Mouse (Mus musculus) heart, adult 8-10 months (tissue): ENCODE results near the gene Hsf4. TPM values are rescaled to one million over a fixed set of nuclear protein-coding genes. Genes with fewer than 3 reads are reported as not detected.
"Not testable (repeated sequence)": the region's sequence is repeated elsewhere in the genome, so short reads cannot be mapped to it uniquely, and the experiment has no call there.

Experiments used
- DNase-seq: peaks from one replicate; pipeline ENCODE4 v3.0.0; 2022; ENCODE audit warnings: low spot score
- total RNA-seq, 4 experiments: library from RNA; stranded (reverse); gene quantifications; 2 replicates each; pipeline ENCODE4 v1.2.4; 2022

The Hsf4 gene
- total RNA-seq, 4 experiments from 2014 or later = 3.3 to 5.0 (median 4.5) TPM

DNA sequence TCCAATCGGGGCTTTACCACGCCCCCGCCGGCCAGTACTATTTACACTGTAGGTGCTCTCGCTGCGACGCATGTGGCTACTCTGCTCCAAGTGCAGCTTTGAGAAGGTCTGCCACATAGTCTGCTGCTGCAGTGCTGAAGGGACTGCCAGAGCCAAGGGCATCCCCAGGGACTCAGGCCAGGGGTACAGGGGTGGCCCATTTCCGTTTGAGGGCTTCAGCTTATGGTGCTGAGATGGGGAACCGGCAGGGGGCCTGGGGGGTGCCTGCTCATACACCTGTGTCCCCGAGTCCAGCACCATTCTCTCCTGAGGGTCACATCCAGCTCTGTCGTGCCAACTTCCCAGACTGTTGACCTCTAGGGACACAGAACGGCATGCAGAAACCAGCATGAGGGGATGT, 15.9 kb downstream of the Hsf4 start:
- DNase-seq = no peak

DNA sequence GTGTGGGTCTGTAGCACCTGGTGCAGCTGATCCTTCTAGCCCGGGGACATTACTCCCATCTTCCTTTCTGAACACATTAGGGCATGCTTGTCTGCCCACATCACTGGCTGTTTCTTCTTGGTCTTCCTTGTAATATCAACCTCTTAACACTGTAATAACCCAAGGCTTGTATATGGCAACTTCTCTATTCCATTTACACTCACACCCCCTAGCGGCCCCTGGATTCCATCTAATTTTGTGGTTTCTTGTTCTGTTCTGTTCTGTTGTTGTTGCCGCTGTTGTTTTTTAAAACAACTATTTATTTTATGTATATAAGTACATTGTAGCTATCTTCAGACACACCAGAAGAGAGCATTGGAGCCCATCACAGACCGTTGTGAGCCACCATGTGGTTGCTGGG, 17.3 kb downstream of the Hsf4 start:
- no peak for DNase-seq

DNA sequence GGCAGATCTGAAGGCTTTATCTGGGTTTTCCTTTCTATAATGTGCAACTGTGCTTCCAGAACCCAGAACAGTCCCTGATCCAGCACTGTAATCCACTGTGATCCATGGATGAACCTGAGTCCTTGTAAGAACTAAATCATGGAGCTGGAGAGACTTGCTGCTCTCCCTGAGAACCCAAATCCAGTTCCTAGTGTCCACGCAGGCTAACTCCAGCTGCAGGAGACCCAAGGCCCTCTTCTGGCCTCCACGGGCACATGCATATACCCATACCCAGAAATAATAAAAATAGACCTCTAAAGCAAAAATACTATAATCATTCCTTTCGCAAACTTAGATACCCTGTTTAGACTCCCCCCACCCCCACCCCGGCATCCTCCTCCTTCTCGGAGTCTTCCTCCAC, 18.6 kb downstream of the Hsf4 start:
- no peak for DNase-seq

DNA sequence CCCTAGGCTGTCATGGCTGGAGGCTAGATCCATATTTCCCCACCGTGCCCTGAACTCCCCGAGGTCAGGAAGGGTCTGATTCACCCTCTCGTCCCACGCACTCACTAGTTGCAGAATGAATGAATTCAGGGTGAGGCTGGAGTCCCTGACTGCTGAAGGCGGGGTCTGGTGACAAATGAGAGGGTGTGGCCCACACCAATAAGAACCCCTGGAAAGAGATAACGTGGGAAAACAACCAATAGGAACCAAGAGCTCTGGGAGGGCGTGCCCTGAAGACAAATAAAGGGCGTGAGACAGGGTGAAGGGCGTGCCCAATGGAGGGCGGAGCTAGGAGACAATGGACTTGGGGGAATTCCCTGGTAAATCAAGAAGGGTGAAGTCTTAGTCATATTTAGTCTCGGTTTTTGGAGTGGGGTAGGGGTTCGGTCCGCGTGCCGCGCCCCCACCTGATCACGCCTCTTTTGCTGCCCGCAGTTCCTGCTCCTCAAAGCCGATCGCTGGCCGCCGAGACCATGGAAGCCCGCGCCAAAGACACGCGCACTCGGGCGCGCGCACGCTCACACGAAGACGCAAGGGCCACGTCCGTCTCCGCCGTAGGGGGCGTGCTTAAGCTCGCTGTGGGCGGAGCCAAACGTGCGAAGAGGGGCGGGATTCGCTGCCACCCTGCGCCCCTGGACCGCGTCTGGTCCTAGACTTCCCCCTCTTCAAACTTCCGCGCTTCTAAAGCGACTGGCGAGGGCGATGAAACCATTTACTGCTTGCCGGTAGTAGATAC, 19.5 kb downstream of the Hsf4 start:
- peak; percentile 89 for DNase-seq

DNA sequence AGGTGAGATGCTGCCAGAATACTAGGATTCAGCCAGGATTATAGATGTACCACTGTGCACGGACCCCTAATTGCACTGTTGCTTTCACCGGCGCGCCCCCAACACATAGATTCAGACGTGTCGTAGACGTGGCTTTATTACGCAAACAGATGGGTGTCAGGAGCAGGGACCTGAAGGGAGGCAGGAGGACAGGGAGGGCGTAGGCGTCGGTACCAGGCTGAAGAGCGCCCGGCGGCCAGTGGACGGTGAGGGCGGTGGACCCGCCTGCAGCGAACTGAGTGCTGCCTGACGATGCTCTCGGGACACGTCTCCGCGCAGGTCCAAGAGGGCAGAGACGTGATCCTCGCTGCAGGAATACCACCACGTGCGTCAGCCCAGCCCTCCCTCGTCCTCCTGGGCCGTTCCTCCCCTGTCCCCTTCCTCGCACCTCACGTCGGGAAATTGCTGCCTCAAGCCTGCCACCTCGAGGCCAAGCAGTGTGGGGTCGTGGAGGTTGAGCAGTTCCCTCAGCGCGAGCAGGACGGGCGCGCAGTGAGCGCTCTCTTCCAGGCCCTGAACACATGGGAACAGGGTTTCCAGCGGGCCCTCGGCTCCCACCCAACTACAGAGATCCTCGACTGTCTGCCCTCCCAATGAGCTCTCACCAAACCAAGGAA, 20.3 kb downstream of the Hsf4 start, which contains the start of gene 4931428F04Rik:
Gene 4931428F04Rik (minus strand): TSS at position 60 of the 656 bp plus-strand sequence.
- no peak for DNase-seq

DNA sequence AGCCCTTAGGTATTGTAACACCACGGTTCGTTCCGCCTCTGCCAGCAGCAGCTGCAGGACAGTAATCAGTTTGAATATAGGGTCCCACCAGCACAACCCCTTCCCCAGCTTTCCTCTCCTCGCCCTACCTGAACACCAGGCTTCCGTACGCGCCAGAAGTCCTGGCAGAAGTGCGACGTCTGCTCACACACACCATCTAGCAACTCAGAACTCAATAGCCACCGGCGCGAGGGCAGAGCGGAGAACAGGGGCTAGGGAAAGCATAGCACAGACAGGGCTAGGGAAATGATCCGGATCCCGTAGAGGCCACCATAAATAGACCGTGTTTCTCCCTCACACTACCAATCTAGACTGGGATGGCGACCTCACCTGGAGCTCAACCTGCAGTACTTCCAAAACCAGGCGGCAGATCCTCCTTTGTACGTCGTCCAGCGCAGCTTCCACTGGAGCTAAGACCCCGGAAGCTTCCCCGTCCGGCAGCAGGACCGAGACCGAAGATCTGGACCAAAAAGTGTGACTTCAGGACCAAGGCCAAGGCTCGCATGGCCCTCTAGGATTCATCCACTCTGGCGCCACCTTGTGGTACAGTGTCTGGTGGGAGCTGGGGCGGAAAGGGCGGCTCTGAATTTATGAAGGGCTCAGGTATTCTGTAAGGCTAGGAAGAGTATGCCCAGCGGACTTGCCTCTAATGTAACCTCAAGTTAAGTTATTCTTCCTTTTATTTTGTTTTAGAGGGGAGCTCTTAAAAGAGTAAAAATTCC, 21.1 kb downstream of the Hsf4 start:
- peak; percentile 85 for DNase-seq

DNA sequence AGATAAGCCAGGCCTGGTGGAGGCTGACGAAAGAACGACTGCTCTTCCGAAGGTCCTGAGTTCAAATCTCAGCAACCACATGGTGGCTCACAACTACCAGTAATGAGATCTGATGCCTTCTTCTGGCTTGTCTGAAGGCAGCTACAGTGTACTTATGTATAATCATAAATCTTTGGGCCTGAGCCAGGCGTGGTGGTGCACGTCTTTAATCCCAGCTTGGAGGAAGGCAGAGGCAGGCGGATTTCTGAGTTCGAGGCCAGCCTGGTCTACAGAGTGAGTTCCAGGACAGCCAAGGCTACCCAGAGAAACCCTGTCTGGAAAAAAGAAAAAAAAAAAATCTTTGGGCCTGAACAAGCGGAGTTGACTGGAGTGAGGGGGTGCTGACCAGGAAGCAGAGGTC, 21.8 kb downstream of the Hsf4 start:
- DNase-seq = not testable (repeated sequence)

DNA sequence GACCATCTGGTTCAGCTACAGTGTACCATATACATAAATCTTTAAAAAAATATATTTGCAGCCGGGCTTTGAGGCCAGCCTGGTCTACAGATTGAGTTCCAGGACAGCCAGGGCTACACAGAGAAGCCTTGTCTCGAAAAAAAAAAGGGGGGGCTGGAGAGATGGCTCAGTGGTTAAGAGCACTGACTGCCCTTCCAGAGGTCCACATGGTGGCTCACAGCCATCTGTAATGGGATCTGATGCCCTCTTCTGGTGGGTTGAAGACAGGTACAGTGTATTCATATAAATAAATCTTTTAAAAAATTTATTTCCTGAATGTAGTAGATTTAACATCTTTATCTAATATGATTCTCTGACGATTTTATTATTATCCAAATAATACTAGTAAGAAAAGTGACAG, 22.2 kb downstream of the Hsf4 start:
- DNase-seq = not testable (repeated sequence)

DNA sequence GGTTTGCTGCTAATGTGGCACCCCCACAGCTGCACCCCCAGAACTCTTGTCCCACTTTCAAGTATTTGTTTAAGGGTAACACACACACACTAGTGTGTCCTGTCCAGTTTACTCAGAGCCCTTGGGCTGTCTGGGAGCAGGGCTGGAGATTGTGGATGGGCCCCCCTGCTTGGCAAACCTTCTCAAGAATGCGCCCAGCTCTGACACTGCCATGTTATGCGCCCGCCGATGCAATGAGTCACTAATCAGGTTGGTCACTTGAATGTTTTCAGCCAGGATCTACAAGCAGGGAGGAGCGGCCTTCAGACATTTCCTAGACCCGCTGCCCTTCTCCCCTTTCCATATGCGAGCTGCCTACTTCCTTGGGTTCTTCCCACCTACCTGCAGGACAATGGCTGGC, 22.9 kb downstream of the Hsf4 start:
- DNase-seq = no peak

DNA sequence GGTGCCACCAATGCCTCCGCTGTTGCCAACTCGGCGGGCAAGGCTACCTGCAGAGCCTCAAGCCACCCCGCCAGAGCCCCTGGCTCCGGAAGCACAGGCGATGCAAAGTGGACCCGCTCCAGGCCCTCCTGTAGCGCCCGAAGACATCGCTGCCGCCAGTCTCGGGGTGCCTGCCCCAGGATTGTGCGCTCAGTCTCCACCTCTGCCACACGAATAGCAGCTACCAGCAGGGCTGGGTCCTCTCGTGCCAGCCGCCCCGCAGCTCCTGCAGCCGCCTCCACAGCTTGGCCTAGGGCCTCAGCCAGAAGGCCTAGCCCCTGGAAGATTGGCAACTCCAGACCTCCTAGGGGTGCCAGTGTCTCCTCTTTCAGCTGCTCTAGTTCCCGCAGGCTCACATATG, 23.8 kb downstream of the Hsf4 start:
- DNase-seq = no peak

DNA sequence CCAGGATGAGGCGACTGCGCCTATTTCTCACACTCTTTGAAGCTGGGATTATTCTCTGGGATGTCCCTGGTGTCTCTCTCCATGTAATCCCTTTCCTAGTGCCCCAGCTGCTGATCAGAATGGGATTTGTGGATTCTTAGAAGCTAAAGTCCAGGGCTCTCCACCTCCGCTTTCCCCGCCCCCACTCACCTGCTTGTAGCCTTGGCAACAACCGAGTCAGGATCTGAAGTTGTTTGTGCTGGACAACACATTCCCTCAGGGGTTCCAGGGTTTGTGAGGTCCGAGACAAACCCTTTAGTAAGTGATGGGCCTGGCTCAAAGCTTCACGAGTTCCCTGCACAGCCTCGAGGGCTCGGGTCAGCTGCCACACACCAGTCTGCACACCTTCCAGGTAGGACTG, 25.2 kb downstream of the Hsf4 start:
- DNase-seq = no peak

DNA sequence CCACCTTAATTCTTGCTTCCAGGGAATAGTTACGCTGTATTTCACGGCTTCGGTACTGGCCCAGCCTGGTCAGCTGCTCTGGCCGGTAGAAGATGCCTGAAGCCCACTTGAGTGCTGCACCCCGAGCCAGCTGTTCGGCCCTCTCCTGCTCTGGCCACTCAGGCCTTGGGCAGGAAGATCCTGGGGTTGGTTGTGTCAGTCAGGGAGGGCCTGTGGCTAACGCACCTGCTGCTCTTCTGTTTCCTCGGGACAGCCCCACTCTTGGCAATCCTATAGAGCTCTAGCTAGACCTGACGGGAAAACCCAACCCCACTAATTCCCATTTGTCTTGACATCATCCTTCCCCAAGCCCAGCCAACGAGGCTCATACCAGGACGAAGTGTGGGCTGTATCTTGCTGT, 25.7 kb downstream of the Hsf4 start:
- DNase-seq = no peak

DNA sequence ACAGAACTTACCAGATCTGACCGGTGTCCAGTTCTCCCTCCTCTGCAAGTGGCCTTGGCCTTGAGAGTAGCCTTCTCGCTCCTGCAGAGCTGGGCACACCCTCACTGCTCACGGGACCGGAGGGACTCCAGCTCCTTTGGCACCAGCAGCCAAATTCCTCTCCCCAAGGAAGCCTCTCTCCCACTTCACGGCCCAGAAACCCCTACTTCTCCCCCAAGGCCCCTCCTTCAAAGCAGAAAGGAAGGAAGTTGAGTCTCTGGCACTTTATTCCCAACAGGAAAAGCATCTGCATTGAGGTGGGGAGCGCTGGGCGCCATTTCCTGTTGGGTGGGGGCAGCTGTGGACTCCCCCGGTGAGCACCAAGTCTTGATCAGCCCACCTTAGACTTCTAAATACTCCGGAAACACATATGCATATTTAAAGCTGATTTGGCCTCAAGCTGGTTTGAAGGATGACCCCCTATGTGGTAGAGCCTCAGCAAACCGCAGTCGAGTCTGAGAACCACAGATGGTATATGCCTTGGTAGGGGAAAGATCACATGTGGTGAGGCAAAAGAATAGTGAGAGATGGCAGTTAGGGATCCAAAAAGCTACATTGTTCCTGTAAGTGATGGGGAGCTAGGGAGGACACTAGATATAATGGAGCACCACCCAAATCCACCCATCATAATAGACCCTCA, 26.4 kb downstream of the Hsf4 start, which contains the start of gene Exoc3l:
Gene Exoc3l (minus strand): TSS at position 207 of the 679 bp plus-strand sequence.
- DNase-seq = no peak

DNA sequence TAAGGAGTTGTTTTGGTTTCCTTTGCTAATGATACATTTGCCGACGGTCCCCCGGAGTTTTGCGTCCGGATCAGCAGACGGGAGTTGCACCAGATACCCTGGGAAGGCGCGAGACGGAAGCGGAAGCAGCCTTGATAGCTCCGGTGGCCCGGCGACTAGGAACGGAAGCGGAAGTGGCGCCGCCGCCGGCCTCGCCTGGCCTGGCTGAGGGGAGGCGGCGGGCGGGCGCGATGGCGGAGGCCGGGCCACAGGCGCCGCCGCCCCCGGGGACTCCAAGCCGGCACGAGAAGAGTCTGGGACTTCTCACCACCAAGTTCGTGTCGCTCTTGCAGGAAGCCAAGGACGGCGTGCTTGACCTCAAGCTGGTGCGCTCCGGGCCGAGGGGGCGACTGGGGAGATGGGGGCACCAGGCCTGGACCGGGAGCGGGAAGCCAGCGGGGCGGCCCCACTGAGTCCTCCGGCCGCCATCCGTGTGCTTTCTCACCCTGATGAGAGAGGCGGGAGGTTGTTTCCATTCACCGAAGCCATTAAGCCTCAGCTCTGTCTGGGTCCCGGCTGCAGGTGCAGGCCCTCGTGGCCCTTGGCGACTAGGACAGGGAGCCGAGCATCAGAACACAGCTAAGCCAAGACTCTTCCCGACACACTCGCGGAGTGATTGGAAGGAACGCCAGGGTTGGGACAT, 28.1 kb downstream of the Hsf4 start, which contains the start of gene E2f4:
Gene E2f4 (plus strand): TSS at position 153 of the 682 bp plus-strand sequence.
- DNase-seq = peak; percentile 93

DNA sequence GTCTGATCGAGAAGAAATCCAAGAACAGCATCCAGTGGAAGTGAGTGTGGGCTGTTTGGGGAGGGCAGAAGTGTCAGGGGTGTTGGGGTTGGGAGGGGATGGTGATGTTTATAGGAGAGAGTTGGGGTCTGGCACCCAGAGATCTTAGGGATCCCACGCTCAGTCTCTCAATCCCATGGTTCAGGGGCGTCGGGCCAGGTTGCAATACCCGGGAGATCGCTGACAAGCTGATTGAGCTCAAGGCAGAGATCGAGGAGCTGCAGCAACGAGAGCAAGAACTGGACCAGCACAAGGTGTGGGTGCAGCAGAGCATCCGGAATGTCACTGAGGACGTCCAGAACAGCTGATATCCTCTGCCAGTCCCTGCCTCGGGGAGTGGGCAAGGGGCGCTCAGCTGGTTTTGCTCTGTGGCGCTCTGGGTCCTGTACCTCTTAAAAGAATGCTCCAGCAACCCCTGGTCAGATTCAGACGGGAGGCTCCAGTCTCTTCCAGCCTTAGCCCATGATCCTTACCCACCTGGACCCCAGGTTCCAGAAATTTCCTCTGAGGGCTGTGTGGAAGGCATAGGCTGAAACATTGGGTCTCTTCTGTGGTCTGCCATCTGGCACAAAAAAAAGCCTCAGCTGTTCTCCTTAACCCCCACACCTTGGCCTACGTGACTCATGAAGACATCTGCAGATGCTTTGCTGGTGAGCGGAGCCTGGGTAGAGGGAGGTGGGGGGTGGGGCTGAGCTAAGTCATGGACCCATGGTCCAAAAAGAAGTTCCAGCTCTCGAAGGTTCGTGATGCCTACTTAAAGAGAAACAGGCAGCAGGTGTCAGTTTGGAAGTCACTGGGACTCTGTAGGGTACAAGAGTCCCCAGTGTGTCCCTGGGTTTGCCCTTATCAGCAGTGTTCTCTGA, 29.0 kb downstream of the Hsf4 start:
- no peak for DNase-seq

DNA sequence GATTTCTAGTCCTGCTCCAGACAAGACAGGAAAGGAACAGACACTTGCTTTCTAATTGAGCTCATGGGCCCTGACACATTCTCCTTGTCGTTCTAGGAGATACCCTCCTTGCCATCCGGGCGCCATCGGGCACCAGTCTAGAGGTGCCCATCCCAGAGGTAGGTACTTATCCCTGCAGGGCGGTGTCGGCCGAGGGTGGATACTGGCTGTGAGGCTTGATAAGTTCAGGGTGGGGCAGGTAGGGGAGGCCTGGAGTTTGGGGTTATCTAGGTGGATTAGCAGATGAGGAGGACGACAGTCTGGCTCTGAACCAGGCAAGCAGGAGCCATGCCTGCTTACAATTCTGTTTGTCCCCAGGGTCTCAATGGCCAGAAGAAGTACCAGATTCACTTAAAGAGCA, 30.4 kb downstream of the Hsf4 start:
- DNase-seq = no peak

DNA sequence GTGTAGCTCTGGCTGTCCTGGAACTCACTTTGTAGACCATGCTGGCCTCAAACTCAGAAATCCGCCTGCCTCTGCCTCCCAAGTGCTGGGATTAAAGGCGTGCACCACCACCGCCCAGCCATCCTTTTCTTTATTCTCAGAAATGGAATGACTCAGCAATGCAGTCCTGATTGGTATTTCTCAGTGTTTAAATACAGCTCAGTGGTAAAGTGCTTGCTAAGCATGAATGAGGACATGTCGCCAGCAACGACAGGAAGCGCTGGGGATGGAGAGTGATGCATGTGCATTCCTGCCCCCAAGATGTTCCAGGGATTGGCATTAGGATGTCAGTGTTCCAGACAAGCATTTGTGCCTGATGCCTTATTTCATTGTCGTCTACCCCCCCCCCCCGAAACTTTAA, 33.8 kb downstream of the Hsf4 start:
- DNase-seq = no peak

DNA sequence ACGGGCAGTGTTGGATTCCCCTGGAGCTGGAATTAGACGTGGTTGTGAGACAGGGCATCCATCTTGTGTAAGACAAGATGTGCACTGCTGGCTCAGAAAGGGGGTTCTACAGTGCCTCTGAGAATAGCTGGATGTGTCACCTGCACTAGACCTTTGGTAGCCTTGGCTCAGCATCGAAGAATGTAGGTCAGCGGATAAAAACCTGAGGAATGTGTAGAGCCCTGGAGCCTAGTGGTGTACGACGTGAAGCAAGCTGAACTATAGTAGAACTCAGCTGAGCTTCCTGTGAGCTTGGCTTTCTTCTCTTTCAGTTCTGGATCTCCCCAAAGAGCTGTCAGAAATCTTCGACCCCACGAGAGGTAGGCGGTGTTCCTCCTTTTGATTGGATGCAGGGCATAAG, 34.3 kb downstream of the Hsf4 start:
- DNase-seq = no peak

DNA sequence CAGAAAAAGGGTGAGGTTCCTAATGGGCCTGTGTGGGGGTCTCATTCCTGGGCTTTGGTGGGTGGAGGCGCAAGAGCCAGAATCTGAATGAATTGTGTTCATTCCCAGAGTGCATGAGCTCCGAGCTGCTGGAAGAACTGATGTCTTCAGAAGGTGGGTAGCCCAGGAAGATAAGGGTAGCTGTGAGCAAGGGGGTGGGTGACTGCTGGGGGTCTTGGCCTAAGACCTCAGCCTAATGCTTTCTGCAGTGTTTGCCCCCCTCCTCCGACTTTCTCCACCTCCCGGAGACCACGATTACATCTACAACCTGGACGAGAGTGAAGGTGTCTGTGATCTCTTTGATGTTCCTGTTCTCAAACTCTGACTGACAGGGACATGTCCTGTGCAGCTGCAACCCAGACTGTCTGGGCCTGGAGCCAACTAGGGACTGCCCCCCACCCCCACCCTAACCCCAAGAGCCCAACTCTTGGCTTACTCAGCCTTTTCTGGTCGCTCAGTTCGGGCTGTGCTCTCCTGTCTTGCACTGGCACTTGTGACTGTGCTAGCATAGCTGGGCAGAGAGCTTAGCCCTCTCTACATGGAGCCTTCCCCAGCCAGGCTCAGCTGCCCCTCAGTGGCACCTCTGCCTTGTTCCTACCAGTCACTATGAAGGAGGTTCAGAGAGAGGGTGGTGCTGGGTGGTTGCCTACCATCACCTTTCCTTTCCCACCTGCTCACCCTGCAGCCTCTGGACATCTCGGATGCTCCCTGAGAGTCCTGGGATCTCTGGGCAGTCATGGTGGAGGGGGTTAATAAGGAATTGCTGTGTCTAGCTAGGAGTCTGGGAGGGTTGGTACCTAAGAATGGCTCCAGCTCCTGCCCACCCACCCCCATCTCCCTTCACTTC, 35.0 kb downstream of the Hsf4 start:
- DNase-seq = no peak
